Mouse (Mus musculus) layer of hippocampus, adult 18-20 months (tissue): ENCODE results near the gene Elavl1. TPM values are rescaled to one million over a fixed set of nuclear protein-coding genes. Genes with fewer than 3 reads are reported as not detected.
"Not testable (repeated sequence)": the region's sequence is repeated elsewhere in the genome, so short reads cannot be mapped to it uniquely, and the experiment has no call there.

Experiments
- DNase-seq, 2 experiments: peaks; one replicate each; pipeline ENCODE4 v3.0.0; 2022; ENCODE audit warnings: low spot score in 2 of 2
- total RNA-seq, 2 experiments: library from RNA; stranded (reverse); gene quantifications; 2 replicates each; pipeline ENCODE4 v1.2.3; 2021

Gene Elavl1
- total RNA-seq, 2 experiments from 2014 or later, result 78.8 to 80.6 TPM

DNA sequence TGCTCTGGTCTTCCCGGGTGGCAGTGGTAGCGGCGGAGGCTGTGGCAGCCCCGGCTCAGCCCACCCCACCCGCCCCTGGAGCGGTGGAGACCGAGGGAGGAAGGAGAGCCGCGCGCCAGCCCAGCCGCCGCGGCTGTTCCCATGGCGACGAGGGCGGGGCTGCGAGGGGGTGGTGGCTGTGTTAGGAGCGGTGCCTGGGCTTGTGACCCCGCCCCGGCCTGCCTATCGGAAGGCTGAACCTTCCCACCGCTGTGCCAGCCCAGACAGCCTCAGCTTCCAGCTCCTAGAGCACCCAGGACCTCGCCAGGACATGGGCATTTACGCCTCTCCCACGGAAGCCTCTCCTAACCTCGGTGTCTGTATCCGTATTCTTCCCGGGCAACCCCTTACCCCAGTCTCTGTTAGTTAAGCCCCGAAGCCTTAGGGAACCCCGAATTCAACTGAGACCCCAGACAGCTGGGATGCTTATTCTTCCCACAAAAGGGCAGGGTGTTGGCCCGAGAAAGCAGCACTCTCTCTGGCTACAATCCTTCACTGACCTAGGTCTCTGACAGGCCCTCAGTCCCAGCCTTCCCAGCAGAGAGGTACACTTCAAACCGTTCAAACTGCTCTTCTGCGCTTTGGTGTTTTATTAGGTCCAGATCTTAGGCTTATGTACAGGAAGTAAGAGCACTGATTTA, 65.9 kb downstream of the Elavl1 start, which contains the start of gene Ctxn1:
Gene Ctxn1, minus strand, starts transcription at position 150 of the 680 bp plus-strand sequence.
- DNase-seq, result peak; percentile 93 to 96

DNA sequence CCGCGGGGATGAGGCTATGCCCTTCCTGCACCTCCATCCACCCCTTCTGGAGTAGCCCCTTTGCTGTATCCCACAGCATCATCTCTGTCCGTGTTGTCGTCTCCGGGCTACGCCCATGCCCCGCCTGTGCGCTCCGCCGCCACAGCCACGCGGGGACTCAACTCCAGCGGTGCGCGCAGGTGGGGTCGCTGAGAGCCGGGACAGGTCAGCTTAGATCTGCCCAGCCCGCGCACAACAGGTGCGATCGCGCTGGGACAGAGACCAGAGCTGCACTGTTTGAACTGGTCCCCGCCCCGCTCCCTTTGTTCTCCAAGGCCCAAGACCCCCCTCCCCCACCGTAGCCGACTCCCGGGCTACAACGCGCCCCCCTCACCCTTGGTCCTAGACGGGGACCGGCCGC, 66.5 kb downstream of the Elavl1 start:
- DNase-seq, result peak in 1 of 2 experiments; percentile 56

DNA sequence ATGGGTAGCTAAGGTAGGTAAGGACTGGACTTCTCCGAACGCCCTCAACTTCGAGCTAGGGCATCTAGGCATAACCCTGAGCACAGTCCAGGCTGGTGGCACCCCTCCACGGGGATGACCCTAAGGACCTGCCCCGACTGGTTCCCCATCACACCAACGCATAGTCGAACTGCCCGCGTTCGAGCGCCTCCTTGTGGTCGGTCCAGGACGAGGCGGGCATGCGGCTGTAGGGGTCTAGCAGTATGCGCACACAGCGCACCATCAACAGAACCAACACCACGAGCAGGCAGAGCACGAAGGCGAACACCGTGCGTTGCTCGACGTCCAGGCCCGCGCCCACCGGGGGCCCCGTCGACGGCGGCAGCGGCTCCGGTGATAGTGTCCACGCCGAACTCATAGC, 67.0 kb downstream of the Elavl1 start:
- peak; percentile 81 to 87 for DNase-seq

GRCm38 (mm10) chr8:4257350-4257749, 67.9 kb downstream of the Elavl1 start:
- DNase-seq, result peak in 1 of 2 experiments; percentile 52

DNA sequence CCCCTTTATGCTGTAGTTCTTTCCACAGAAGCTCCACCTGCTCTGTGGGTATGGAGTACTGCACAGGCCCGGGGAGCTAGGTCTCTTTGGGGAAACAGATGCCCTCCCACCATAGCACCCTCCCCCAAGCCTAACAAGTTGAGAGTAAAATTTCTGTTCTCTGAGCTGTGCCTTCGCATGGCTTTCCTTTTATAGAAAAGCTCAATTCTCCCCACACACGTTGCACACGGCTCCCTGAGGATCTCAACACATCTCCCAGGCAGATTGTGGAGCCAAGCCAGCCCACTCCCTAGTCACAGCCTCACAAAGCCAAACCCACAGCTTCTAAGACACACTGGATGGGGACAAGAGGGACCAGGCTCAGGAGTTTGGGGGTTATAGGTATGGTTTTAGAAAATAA, 68.3 kb downstream of the Elavl1 start:
- peak; percentile 87 to 93 for DNase-seq

DNA sequence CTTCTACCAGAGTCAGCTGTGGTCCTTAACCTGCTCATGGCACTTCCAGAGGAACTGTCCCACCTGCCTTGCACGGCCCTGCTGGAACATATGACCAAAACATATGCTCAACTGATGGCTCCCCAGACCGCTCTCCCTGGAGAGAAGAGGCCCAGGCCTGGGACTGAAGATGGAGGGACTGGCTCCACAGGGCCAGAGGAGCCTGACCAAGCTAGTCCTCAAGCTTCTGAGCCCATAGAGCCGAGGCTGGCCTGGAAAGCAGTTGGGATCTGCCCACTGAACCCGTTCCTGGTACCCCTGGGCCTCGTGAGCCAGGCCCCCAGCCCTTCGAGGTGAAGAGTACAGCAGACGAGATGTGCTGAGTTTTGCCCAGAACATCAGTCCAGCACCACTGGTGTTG, 69.7 kb downstream of the Elavl1 start:
- not testable (repeated sequence) for DNase-seq

- DNase-seq, result peak in 1 of 2 experiments; percentile 70
These were observed 71.2 kb downstream of the Elavl1 start for GRCm38 (mm10) chr8:4254001-4254400.

DNA sequence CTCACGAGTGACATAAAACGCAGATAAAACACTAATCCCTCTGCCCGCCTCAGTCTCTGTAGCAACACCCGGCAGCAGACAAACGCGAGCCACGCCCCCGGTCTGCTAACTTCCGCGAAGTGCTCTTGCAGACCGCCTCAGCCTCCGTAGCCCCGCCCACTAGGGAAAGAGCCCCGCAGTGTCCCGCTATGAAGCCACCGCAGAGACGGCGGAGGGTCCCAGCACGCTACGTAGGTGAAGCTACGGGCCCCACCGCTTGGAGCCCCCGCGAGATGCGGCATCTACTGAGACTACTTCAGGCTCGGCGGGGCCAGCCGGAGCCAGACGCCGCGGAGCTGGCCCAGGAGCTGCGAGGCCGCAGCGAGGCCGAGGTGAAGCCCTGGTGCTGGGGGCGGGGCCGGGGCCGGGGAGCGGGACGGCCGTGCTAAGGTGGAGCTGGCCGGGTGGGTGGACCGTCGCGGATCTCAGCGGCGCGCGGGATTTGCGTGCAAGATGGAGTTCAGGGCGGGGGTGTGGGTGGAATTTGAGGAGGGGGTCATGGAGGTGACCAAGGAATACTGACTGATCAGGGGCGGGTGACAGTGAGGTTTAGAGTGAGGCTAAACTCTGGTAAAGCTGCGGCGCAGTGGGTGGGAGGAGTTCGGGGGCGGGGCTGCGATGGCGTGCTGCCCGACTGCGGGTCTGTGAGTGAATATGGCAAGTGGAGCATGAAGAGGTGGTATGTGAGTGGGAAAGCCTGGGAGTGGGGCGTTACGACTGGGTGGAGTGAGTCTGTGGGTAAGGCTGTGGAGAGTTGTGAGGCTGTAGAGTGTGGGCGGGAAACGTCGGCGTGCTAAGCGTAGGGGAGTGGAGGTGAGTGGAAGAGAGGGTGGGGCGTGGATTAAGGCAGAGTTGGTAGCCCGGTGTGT, 72.0 kb downstream of the Elavl1 start, which contains the start of gene Snapc2:
Gene Snapc2, plus strand, starts transcription at position 147 of the 908 bp plus-strand sequence.
- DNase-seq, result peak; percentile 93 to 96

DNA sequence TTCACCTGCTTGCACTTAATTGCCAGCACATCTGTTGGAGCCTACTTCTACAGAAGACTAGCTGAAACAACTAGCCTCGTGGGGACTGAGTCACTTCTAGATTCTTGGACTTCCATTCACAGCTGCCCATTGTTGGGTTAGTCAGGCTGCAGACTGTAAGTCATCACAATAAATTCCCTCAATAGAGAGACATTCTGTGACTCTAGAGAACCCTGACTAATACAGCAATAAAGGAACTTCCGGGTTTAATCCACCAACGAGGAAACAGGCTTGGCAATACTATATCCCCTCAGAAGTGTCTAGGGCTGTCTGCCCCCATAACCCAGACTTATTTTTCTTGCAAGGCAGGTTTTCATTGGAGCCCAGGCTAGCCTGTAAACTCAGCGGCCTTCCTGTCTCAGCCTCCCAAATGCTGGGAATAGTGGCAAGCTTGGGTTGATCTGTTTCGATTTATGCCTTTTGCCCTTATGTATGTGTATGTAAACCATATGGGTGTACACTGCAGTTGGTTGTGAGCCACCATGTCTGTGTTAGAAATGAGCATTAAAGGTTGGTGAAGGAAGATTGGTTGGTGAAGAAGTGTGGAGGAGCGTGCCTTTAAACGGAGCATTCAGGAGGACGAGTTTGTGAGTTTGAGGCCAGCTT, 73.0 kb downstream of the Elavl1 start:
- DNase-seq, result no peak

- peak; percentile 80 to 91 for DNase-seq
These were observed 74.8 kb downstream of the Elavl1 start for GRCm38 (mm10) chr8:4250306-4250970.

GRCm38 (mm10) chr8:4249213-4249612, 76.0 kb downstream of the Elavl1 start:
- DNase-seq, result no peak

DNA sequence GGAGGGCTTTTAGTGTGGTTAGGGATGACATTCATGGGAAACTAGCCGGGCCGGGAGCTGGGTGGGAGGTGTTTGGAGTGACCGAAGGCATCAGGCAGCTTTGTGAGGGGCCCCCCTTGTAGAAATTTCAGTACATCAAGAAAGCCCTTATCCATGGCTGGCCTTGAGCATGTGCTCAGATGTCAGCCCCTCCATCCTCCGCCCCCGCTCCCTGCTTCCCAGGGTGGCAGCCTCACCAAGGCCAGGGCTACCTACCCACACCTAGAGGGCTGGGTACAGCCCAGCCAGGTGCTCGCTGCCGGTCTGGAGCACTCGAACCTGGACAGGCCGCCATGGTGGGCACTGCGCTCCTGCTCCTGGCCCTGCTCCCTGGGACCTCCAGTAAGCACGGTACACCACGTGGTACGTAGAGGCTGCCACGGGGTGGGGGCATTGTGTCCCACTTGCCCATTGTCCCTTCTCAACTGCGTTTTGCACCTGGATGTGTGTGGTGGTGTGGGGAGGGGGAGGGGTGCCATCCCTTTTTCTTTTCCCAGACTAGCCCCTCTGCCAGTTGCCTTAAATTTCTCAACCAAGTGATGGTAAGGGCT, 77.2 kb downstream of the Elavl1 start, which contains the start of gene Tgfbr3l:
Gene Tgfbr3l, plus strand, starts transcription at position 264 of the 590 bp plus-strand sequence.
- no peak for DNase-seq

DNA sequence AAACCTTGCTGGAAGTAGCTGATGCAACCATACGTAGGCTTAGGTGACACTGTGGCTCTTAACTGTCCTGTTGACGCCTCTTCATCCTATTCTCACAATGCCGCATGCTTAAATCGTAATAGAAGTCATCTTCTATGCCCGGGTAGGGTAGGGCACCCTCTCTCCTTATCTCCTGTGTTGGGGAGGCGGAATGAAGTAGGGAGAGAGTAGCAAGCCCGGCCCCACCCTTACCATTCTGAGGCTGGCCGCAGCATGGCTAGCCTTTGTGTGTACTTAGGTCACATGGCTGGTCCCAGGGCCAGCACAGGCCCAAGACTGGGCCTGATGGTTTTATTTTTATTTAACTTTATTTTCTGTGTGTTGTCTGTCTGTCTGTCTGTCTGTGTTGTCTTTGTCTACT, 78.0 kb downstream of the Elavl1 start:
- DNase-seq, result no peak

- no peak for DNase-seq
These were observed 79.5 kb downstream of the Elavl1 start for GRCm38 (mm10) chr8:4245737-4246136.

DNA sequence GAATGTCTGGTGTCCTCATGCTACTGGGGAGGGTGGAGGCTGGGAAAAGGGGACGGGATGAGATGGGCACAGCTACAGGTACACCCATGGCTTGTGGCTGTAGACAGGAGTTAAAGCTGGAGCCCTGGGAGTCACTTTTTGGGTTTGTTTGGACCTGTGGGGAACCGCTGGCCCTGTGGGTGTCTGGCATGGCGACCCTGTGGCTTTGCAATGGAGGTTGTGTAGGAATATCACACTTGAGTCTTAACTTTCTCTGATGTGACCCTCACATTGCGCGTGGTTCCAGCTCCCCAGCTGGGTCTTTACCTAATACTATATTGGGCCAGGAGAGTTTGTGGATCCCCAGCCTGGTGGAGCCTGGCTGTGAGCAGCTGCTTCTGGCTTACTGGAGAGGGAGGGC, 80.2 kb downstream of the Elavl1 start:
- no peak for DNase-seq

- DNase-seq, result no peak
These were observed 85.9 kb downstream of the Elavl1 start for GRCm38 (mm10) chr8:4239193-4239890.

- DNase-seq, result peak; percentile 100
These were observed 86.6 kb downstream of the Elavl1 start, which contains the start of the genes Map2k7 and Gm49320 for GRCm38 (mm10) chr8:4238434-4239192. TSS of gene Map2k7 (plus strand) at chr8:4238740. TSS of gene Gm49320 (plus strand) at chr8:4238865.

- DNase-seq, result no peak
These were observed 87.3 kb downstream of the Elavl1 start for GRCm38 (mm10) chr8:4237814-4238433.
